Mouse (Mus musculus) forebrain, postnatal 0 days (tissue): Measurements from ENCODE around the gene Tgfbi. TPM values are rescaled to one million over a fixed set of nuclear protein-coding genes. Genes with fewer than 3 reads are reported as not detected.

ENCODE experiments used
- ATAC-seq: fragments of 200-750 bp; cut with Nextera tagmentation; 2 replicates; pipeline ENCODE4 v1.8.0; 2017; ENCODE audit warnings: mild to moderate bottlenecking, moderate library complexity
- DNase-seq: peaks from one replicate; pipeline ENCODE4 v3.0.0-alpha.2; 2015
- H3K27ac ChIP-seq: fragments of 300-500 bp; sonication (generic); 2 replicates; pipeline ENCODE4 v1.5.1; 2014; ENCODE audit warnings: low read depth, mild to moderate bottlenecking, antibody characterized with exemption, low read length, moderate library complexity, mixed read lengths
- H3K27me3 ChIP-seq: fragments of 300-500 bp; sonication (generic); 2 replicates; pipeline ENCODE4 v1.6.1; 2014; ENCODE audit warnings: mild to moderate bottlenecking, low read length, mixed read lengths; ENCODE audit not compliant: insufficient read depth
- H3K36me3 ChIP-seq: fragments of 300-500 bp; sonication (generic); 2 replicates; pipeline ENCODE4 v1.6.1; 2014; ENCODE audit warnings: mild to moderate bottlenecking, moderate library complexity; ENCODE audit not compliant: insufficient read depth
- H3K4me1 ChIP-seq: fragments of 300-500 bp; sonication (generic); 2 replicates; pipeline ENCODE4 v1.6.1; 2014; ENCODE audit warnings: antibody characterized with exemption; ENCODE audit not compliant: insufficient read depth
- H3K4me2 ChIP-seq: fragments of 300-500 bp; sonication (generic); 2 replicates; pipeline ENCODE4 v1.6.1; 2014; ENCODE audit warnings: low read depth, mild to moderate bottlenecking, moderate library complexity
- H3K4me3 ChIP-seq: fragments of 300-500 bp; sonication (generic); 2 replicates; pipeline ENCODE4 v1.5.1; 2014; ENCODE audit warnings: low read depth, low read length, mixed read lengths
- H3K9ac ChIP-seq: fragments of 300-500 bp; sonication (generic); 2 replicates; pipeline ENCODE4 v1.6.1; 2014; ENCODE audit warnings: mild to moderate bottlenecking
- H3K9me3 ChIP-seq: fragments of 300-500 bp; sonication (generic); 2 replicates; pipeline ENCODE4 v1.6.1; 2016; ENCODE audit warnings: low read length
- CTCF ChIP-seq: sonication (generic); IDR thresholded peaks from 2 replicates; pipeline ENCODE4 v1.5.1; 2016; ENCODE audit warnings: antibody characterized with exemption, control low read depth, low read depth
- WGBS: fragments of 180-500 bp; shearing (Covaris S2); extraction: QIAGEN DNeasy Blood & Tissue Kit; methylation state at CpG from one replicate; pipeline ENCODE4 v1.1.7; 2014; 5-methylcytosine and 5-hydroxymethylcytosine counted together
- polyA plus RNA-seq: library from polyadenylated mRNA; unstranded; fragments of >200 nt; fragmentation: Nextera tagmentation; extraction: Ambion mirVana; gene quantifications from 2 replicates; pipeline ENCODE4 v1.2.1, GENCODE M21; 2015
- total RNA-seq: library from RNA; depleted of rRNA; stranded (reverse); fragments of >200 nt; gene quantifications from 2 replicates; pipeline ENCODE4 v1.2.3, GENCODE M21; 2014

The Tgfbi gene
- total and polyA plus RNA-seq, 2 experiments from 2014 or later = 4.8 to 5.3 TPM

GRCm38 (mm10) chr13:56664256-56665170 lies 55.2 kb downstream of the Tgfbi start:
- Histone ChIP-seq H3K4me3 (no peak overlapping the region), H3K4me2 (no peak overlapping the region), H3K27ac (no peak overlapping the region), H3K36me3 (no peaks in the 10 kb centered on the region), H3K9me3 (no peaks in the 10 kb centered on the region), H3K4me1 (no peaks in the 10 kb centered on the region), H3K9ac (no peak overlapping the region), H3K27me3 (no peaks in the 10 kb centered on the region)
- no peak for ATAC-seq
- DNase-seq = no peak
- TF ChIP-seq CTCF = no peak
- 79% methylated on average over 17 of the region's 17 CpGs for WGBS

GRCm38 (mm10) chr13:56671206-56671605 lies 61.9 kb downstream of the Tgfbi start:
- Histone ChIP-seq H3K4me3 (no peak overlapping the region), H3K4me2 (no peak overlapping the region), H3K4me1 (no peaks in the 10 kb centered on the region), H3K36me3 (no peaks in the 10 kb centered on the region), H3K27me3 (no peaks in the 10 kb centered on the region), H3K9ac (no peak overlapping the region), H3K27ac (no peak overlapping the region), H3K9me3 (no peaks in the 10 kb centered on the region)
- DNase-seq (no peak), ATAC-seq (no peak)
- TF ChIP-seq CTCF = no peak
- 67% methylated on average over 11 of the region's 11 CpGs for WGBS

DNA sequence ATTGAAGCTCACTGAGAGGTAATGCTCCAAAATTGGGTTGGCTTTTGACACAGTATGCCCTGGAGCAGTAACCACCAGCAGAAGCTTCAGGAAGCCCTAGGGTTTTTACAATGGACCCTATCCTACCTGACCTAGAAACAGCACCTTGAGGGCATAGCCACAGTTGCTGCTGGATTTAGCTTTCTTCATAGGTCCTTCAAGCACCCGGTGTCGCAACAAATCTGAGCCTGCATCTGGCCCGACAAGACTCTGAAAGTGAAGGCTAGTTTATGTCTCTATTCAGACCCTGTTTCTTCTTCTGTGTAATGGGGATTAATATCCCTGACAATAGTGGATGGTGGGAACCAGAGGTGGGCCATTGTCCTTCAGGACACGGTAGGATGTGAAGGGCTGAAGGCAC lies 68.4 kb downstream of the Tgfbi start:
- Histone ChIP-seq H3K4me3 (no peak overlapping the region), H3K27ac (no peak overlapping the region), H3K27me3 (no peaks in the 10 kb centered on the region), H3K9me3 (no peaks in the 10 kb centered on the region), H3K4me1 (0 out of 2 replicates have a peak, but pooled peaks cover 4% of the 10 kb centered on the region), H3K36me3 (no peaks in the 10 kb centered on the region), H3K4me2 (no peak overlapping the region), H3K9ac (no peak overlapping the region)
- 66% methylated on average over 4 of the region's 4 CpGs for WGBS
- ATAC-seq (no peak), DNase-seq (no peak)
- TF ChIP-seq CTCF = no peak

DNA sequence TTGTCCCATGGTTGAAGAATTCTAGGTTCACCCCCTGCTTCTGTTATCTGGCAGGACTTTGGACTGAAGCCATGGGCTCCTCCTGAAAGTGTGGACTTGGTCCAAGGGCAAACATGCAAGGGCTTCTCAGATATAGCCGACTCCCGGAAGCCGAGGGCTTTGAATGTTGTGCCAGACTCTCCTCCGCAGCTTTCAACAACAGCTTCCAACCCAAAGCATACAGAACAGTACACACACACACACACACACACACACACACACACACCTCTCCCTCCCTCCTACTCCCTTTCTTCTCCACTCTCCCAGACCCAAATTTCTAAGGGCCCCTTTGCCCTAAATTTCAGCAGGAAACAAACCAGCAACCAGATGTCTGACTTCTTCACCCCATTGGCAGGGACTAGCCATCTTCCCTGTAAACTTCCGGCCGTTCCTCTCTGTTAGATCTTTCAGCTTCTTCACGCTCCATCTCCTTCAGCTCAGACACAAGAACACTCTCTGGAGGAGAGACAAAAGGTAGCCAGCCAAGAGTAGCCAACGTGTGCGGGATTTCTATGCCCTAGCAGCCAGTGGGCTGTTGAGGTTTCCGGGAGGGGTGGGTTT lies 69.0 kb downstream of the Tgfbi start:
- 0 out of 2 replicates have a peak, but pooled peaks cover 4% of the 10 kb centered on the region for H3K4me1 ChIP-seq
- WGBS = 26% methylated on average over 10 of the region's 10 CpGs
- no peak for TF ChIP-seq CTCF
- peak; percentile 58 for ATAC-seq
- no peaks in the 10 kb centered on the region for H3K27me3 ChIP-seq
- no peak overlapping the region for H3K4me3 ChIP-seq
- H3K9ac ChIP-seq = no peak overlapping the region
- H3K4me2 ChIP-seq = no peak overlapping the region
- no peaks in the 10 kb centered on the region for H3K9me3 ChIP-seq
- H3K36me3 ChIP-seq = no peaks in the 10 kb centered on the region
- DNase-seq = peak; percentile 20
- H3K27ac ChIP-seq = 0 out of 2 replicates have a peak overlapping the region, but pooled peaks have one; percentile 15

DNA sequence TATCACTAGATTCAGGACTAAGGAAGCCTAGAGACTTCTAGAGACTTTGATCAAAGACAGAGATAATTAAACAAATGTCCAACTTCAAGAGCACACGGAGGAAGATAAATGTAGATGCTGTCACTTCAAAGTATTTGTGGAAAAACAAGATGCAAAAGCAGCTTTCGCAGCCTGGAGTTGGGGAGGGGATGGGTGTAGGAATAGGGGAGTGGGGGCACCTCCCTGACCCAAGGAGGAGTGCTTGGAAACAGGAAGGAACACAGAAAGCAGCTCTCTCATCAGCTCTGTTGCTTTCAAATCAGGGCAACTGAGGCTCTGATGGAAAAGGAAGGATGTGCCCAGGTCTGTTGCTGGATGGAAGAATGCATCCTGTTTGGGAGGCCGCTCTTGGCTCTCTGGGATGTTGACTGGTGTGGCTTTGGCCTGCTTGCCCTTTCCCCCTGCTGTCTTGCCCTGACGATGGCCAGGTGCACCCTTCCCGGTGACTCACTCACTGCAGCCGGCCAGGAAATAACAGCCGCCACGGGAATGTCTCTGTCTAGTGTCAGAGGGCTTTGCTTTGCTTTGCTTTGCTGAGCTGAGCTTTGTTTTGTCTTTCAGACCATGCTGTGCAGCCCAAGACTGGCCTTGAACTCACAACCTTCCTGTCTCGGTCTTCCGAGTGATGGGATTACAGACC lies 69.6 kb downstream of the Tgfbi start:
- H3K9ac ChIP-seq = no peak overlapping the region
- H3K9me3 ChIP-seq = no peaks in the 10 kb centered on the region
- H3K27ac ChIP-seq = 0 out of 2 replicates have a peak overlapping the region, but pooled peaks have one; percentile 15
- no peaks in the 10 kb centered on the region for H3K36me3 ChIP-seq
- H3K4me3 ChIP-seq = no peak overlapping the region
- H3K27me3 ChIP-seq = no peaks in the 10 kb centered on the region
- no peak overlapping the region for H3K4me2 ChIP-seq
- TF ChIP-seq CTCF = no peak
- ATAC-seq = no peak
- 71% methylated on average over 10 of the region's 10 CpGs for WGBS
- H3K4me1 ChIP-seq = 0 out of 2 replicates have a peak, but pooled peaks cover 4% of the 10 kb centered on the region
- no peak for DNase-seq

DNA sequence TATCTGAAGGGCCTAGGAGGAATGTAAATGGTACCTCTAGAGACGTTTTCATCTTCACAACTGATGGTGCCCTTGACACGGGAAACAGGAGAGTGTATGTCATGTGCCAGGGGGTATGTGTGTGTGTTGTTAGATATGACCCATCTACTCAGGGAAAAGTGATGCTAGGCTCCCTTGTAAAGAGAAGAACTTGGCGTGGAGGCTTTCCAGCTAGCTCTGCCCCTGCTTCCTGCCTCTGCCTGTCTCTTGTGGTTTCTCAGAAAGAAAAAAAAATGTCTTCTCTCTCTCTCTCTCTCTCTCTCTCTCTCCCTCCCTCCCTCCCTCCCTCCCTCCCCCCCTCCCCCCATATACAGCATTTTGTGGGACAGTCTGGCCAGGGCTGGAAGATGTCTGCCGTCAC lies 72.6 kb downstream of the Tgfbi start:
- Histone ChIP-seq H3K27ac (no peak overlapping the region), H3K4me3 (no peak overlapping the region), H3K9ac (no peak overlapping the region), H3K27me3 (no peaks in the 10 kb centered on the region), H3K4me2 (0 out of 2 replicates have a peak overlapping the region, but pooled peaks have one; percentile 13), H3K9me3 (no peaks in the 10 kb centered on the region), H3K36me3 (no peaks in the 10 kb centered on the region), H3K4me1 (0 out of 2 replicates have a peak, but pooled peaks cover 4% of the 10 kb centered on the region)
- ATAC-seq (no peak), DNase-seq (no peak)
- TF ChIP-seq CTCF = no peak
- 71% methylated on average over 4 of the region's 4 CpGs for WGBS
